Mouse (Mus musculus): ENCODE results near the gene Phldb1.

Gene Phldb1

DNA sequence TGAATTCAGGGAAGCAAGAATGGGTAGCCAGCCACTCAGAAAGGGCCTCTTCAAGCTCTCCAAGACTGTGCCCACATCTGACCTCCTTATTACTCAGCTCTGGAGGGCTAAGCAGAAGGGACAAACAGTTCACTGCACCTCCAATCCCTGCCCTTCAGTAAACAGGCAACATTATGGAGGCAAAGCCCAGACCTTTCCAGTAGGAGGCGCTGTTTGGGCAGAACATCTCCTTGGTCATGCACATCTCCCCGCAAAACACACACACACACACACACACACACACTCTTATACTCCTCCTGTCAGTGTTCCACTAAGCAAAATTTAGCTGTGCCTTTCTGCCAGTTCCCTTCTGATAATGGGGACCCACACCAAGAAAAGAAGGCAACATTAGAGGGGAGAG, 25.4 kb downstream of the Phldb1 start:
- DNase-seq (ENCODE audit: low read depth, low spot score) = no peak

GRCm38 (mm10) chr9:44708925-44709324, 26.1 kb downstream of the Phldb1 start:
- no peak for DNase-seq (ENCODE audit: low read depth, low spot score)

DNA sequence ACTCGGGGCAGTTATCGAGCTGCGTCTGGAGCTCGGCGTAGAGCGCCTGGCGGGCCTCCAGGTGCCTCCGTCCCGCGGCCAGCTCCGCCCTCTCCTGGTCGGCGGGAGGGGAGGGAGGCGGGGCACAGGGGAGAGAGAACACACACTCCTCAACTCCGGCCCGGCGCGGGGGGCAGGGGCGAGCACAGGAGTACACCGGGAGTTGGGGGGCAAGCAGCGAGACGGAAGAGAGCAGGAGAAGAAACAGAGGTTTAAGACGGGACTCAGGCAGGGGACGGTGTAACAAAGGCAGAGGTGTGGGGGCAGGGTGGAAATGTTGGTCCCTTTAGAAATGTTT, 26.6 kb downstream of the Phldb1 start:
- DNase-seq (ENCODE audit: low read depth, low spot score) = no peak

DNA sequence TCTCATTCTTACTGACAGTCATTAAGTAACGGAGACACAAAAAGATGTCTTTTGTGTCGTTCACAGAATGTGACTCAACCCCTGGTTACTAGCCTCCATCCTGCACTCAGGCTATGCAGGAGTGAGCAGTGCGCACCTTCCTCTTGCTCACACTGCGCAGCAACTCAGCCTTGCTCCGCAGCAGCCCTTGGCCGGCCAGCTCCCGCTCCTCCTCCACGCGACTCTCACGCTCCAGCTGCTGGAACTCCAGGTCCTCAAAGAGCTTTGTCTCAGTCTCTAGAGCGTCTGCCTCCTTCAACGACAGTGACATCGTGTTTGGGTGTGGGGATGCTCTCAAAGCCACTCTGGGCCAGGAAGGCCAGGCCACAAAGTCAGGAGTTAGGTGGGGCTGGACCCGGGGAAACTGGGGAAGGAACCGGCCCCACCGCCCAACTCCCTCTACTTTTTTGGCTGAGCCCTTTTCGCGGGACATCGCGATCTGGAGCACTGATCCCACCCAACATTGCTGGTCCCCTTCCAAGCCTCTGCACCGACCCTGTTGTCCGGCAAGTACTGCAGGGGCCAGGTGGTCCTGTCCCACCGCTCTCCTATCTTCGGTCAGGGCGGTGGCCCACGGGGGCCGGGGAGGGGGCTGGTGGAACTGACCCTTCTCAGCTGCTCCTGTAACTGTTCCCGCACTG, 27.1 kb downstream of the Phldb1 start:
- DNase-seq (ENCODE audit: low read depth, low spot score) = no peak

DNA sequence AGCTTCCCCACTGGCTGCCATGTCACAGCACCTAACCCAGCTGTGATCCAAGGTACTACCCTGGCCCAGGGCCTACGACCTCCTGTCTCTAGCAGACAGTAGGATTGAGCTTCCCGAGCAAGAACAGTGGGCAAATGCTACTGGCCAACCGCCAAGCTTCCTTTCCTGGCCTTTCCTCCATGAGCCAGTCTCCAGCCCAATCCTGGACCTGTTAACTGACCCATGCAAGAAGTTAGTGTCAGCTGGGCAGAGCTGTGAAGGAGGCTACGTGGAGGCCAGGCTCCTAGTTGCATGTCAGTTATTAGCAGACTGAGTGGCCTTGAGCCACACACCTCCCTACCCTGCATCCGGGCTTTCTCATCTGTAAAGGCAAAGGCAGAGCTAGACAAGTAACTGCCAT, 35.3 kb downstream of the Phldb1 start:
- no peak for DNase-seq (ENCODE audit: low read depth, low spot score)

DNA sequence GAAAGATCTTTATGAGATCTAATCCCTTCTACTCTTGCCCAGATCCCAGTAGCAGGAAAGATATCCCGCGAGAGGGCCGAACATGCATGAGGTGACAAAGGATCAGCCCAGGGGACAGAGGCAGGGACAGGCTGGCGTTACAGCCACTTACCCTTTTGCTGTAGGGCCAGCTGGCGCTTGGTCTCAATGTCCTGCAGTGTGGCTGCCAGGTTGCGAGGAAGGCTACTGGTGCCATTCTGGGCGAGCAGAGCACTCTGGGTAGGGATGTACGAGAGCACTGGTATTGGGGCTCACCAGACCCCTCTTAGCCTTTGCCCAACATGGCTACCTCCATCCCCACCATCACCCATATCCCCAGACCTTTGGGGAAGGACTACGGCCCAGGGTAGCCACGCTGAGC, 35.8 kb downstream of the Phldb1 start:
- no peak for DNase-seq (ENCODE audit: low read depth, low spot score)

DNA sequence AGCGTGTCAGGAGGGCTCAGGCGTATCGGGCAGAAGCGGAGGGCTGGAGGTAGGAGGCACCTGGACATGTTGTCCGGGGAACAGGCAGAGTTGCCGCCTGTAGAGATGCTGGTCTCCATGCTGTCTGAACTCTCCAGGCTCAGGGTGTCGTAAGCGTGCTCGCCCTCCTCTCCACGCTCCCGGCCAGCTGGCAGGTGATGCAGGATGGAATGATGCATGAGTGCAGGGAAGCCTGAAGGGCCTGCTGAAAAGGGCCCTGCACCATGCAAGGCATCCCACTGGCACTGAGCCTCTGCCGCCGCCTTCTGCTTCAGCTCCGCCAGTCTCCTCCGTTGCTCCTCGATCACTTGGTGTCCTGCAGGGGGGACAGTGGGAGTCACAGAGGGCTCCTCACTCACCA, 37.1 kb downstream of the Phldb1 start:
- DNase-seq (ENCODE audit: low read depth, low spot score) = no peak

DNA sequence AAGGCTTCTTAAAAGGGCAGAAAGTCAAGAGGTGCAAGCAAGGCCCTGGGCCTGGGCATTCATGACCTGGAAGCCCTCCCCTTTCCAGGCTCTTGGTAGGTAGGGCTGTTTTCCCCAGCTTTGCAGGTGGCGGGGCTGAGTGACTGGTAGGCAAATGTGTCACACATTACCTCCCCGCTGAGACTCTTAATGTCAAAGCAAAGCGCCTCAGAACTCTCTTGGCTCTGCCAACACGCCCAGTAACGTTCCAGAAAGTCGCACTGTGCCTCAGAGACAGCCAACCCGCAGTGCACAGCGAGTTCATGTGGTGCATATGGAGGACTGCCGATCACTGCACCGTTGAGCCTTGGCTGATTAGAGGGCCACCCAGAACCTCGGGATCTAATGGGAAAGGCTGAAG, 41.9 kb downstream of the Phldb1 start:
- DNase-seq (ENCODE audit: low read depth, low spot score) = no peak

DNA sequence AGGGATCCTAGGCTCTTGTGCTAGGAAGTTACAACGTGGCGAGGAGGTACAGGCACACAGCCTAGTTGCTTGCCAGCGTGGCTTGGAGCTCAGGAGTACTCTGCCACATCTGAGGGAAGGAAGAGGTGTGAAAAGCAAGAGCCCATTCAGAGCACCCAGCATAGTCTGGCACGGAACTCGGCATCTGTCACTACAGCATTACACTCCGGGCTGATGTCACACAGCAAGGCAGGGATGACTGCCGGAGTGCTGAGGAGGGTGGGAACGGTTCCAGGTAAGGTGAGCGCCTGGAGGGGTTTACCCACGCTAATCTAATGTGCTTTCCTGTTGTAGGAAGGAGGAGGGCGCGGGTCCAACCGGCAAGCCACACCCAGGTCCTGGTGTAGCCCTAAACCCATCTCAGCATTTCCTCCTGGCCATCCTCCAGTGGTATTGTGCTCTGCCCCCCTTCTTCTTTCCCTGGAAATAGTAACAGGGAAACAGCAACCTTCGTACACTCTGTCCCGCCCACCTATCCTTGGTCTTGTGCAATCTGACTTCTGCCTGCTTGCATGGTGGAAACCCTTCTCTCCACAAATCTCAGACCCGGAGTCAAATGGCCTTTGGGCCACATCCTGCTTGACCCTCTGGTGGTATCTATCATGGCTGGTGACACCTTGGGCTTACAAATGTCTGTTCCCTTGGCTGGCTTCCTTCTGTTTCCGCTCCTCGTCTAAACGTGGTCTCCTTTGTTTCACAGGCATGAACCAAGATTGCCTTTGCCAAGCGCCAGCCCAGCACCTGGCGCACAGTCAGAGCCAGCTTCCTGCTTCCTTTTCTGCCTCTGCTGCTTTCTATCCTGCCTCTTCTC, 43.1 kb downstream of the Phldb1 start:
- DNase-seq (ENCODE audit: low read depth, low spot score) = no peak

DNA sequence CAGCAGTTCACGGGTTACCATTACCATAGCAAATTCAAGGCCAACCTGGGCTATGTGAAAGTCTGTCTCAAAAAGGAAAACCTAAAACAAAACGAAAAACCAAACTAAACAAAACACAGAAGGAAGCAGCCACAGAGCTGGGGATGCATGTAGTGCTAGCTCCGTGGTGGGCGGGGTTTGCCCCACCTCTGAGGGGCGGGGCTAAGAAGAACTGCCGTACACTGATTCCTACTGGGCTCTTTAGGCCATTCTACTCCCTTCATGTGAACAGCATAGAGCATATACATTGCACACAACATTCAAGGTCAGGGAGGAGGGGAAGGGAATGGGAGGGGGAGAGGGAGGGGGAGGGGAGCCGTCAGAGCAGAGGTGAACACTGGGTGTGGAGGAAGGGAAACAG, 44.4 kb downstream of the Phldb1 start:
- no peak for DNase-seq (ENCODE audit: low read depth, low spot score)

GRCm38 (mm10) chr9:44688013-44688412, 47.0 kb downstream of the Phldb1 start:
- no peak for DNase-seq (ENCODE audit: low read depth, low spot score)

DNA sequence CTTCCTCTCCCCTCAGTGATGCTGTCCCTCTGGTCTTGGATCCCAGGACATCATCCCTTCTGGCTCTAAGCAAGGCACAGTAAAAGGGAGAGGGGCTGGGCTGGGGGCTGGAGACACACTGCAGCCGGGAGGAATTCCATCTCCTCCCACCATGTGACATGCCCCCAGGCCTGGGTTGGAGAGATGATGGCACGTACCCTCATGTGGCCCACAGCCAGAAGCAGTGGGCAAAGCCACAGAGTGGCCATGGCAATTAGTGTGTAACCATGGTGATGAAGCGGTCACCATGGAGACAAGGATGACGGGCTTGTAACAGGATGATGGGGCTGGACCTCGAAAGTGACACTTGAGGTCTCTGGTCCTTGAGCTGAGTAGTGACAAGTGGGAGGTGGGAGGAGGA, 48.4 kb downstream of the Phldb1 start:
- DNase-seq (ENCODE audit: low read depth, low spot score) = no peak

DNA sequence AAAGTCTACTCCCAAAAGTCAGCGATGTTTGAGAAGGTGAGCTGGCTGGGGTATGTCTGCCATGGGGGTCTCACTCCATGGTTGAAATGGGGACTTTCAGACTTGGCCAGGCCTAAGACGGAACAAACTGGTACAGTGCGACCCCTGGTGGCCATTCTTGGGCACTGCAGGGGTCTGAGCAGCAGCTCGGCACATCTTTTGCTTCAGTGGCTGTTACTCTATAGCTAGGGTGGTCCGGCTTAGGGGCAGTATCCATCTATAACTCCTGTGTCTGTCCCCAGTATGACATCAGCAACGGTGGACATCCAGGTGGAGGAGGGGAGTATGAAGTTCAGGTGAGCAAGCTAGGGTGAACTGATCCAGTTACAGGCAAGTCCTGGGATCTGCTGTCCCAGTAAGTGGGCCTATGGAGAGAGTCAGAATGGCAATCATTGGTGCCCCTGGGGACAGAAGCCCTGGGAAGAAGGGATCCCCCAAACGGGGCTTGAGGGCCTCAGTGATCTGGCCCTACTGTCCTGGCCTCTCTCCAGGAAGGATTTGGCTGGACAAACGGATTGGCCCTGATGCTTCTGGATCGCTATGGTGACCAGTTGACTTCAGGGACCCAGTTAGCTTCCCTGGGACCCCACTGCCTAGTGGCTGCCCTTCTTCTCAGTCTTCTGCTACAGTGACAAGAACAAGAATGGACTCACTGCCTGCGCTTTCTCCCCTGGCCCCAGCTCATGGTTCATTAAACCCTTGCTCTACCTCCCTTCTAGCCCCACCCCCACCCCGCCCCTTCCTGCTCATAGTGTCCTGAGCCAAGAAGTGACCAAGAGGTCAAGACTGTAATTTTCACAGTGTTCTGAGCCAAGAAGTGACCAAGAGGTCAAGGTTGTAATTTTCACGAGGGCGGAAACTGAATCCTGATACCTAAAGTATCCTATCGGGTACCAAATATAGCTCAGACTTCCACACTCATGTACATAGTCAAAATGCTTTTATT, 49.4 kb downstream of the Phldb1 start:
- DNase-seq (ENCODE audit: low read depth, low spot score) = peak; percentile 15

GRCm38 (mm10) chr9:44683046-44683445, 52.0 kb downstream of the Phldb1 start:
- no peak for DNase-seq (ENCODE audit: low read depth, low spot score)

DNA sequence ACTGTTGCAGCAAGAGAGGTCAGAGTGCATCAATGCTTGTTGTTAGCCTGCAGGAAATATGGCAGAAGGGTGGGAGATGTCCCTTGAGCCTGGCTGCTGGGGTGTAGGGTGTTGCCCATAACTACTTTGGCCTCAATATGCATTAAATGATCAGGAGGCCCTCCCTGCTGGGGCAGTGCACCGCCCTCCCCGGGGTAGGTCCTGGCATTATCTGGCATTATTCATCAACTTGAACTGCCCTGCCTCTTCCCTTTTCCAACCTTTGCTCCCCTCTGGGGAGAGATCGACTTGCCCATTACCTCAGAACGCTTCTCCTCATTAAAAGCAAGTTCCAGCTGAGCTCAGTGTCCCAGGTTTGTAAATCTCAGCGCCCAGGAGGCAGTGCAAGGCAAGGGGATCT, 55.4 kb downstream of the Phldb1 start:
- DNase-seq (ENCODE audit: low read depth, low spot score) = no peak

DNA sequence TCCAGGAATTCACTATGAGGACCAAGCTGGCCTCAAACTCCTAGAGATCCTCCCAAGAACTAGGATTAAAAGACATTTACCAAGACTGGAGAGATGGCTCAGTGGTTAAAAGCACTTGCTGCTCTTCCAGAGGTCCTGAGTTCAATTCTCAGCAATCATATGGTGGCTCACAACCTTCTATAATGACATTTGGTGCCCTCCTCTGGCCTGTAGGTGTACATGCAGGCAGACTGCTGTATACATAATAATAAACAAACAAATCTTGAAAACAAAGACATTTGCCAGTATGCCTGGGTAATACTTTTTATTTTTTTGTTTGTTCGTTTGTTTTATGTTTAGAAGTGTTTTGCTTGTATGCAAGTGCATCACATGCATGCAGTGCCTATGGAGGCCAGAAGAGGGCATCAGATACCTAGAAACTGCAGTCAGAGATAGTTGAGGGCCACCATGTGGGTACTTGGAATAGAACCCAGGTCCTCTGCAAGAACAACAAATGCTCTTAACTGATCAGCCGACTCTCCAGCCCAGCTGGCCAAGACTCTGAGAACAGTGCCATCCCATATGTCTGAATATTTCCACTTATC, 56.6 kb downstream of the Phldb1 start:
- DNase-seq (ENCODE audit: low read depth, low spot score) = no peak

- no peak for DNase-seq (ENCODE audit: low read depth, low spot score)
Observed at GRCm38 (mm10) chr9:44673005-44673404, 62.0 kb downstream of the Phldb1 start, which contains the start of gene Treh. Gene Treh, plus strand, starts transcription at chr9:44673233.

DNA sequence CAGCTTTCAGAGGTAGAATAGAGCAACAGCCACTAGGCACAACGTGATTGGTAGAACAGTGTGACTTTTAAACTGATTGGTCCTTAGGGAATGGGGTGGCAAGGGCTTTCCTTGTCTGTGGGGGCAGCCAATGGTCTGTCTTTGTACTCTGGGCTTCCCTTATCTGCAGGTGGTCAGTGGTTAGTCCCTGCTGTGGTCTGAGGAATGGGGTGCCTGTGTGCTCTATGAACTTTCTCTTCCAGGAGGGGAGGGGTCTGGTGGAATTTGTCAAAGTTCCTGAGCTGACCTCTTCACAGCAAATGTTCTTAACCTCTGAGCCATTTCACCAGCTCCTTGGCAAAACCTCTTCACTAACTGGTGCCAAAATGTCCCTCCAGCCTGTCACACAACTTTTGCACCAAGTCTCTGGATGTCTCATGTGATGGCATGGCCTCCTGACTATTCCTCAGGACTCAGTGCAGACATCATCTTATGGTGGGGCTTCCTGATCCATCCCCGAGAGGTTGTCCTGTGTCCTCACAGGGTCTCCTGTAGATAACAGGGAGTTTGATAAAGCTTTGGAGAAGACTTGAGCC, 62.6 kb downstream of the Phldb1 start:
- no peak for DNase-seq (ENCODE audit: low read depth, low spot score)

DNA sequence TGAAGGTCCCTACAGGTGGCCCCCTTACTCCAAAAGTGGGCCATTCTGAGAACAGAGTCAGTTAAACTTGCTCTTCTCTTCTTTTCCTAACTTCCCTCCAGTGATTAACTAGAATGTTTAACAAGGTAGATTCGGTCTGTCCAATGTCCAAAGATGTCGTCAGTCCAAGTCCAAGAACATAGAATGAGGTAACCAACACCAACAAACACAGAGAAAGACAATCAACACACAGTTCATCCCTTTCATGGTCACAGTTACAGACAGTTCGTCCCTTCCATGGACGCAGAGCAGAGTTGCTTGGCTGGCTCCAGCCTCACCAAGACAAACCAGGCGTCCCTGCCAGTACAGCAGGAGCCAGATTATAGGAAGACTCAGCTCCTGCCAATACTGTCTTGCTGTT, 63.6 kb downstream of the Phldb1 start:
- no peak for DNase-seq (ENCODE audit: low read depth, low spot score)

- DNase-seq (ENCODE audit: low read depth, low spot score) = no peak
Observed at GRCm38 (mm10) chr9:44663706-44664105, 71.3 kb downstream of the Phldb1 start.

All from retina, adult 2 months (tissue).